Comparison of ENCODE assay signal across 26 mouse cellular contexts in the genomic region with DNA sequence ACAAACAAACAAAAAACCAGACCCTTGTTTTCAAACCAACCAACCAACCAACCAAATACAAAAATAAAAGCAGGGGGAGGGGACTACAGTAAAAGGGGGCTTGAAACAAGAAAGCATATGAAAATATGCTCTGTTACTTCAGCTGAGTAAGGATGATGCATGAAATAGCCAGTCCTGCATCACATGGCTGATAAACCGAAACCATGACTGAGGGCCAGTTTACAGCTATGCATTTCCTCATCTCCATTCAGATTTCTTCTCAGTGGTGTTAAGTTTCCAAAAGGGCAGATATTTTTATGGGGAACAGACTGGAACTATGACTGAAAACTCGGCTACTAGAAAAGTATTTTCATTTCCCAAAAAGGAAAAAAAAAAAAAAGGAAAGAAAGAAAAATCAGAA. TPM values are rescaled to one million over a fixed set of nuclear protein-coding genes. Genes with fewer than 3 reads are reported as not detected.
DNase-seq lines count a peak whose midpoint lies in the region; ATAC-seq lines count a peak whose summit lies in the region.
"Had no signal": no experiment of that assay in that cellular context is flagged by ENCODE, and none has a peak within 500 bp of the region (broad histone marks: within the 10 kb centered on the region; RNA-seq: fewer than 3 reads in every experiment).

No protein-coding gene starts in this region.

- no peak overlapping the region for H3K9ac ChIP-seq in midbrain, embryonic 11.5 days (ENCODE audit: low read length)
- no peak overlapping the region for H3K9ac ChIP-seq in midbrain, embryonic 15.5 days

- no peak overlapping the region for H3K27ac ChIP-seq in midbrain, embryonic 11.5 days (ENCODE audit: low read depth, low read length)
- H3K27ac ChIP-seq in midbrain, embryonic 15.5 days = no peak overlapping the region

- DNase-seq in heart, adult 11 months = peak; percentile 4
- DNase-seq in heart, postnatal 36 days = no peak
- peak; percentile 53 for DNase-seq in midbrain, embryonic 11.5 days (ENCODE audit: low spot score, missing footprints)
- DNase-seq in NIH3T3 (ENCODE audit: low read depth) = peak; percentile 69
- no peak for DNase-seq in frontal cortex, postnatal 36 days (ENCODE audit: low spot score in 2 of 2)
- DNase-seq: adrenal gland, adult 2 months; adrenal gland, adult 8-10 months; adrenal gland, postnatal 10 days; adrenal gland, postnatal 14 days; adrenal gland, postnatal 25 days; adrenal gland, postnatal 36 days; B cell, adult 2 months; cerebellum, adult 11 months; cerebellum, adult 11-12 months; cerebellum, adult 18-20 months; cerebellum, adult 2 months had no signal

- H3K4me1 ChIP-seq in midbrain, embryonic 11.5 days (ENCODE audit: control insufficient read depth, insufficient read depth, low read length) = no peaks in the 10 kb centered on the region
- H3K4me1 ChIP-seq in midbrain, embryonic 15.5 days = no peaks in the 10 kb centered on the region

- no peak overlapping the region for H3K4me2 ChIP-seq in midbrain, embryonic 11.5 days
- H3K4me2 ChIP-seq in midbrain, embryonic 15.5 days = no peak overlapping the region

- no peaks in the 10 kb centered on the region for H3K27me3 ChIP-seq in midbrain, embryonic 11.5 days (ENCODE audit: control insufficient read depth, insufficient read depth, low read length)
- H3K27me3 ChIP-seq in midbrain, embryonic 15.5 days (replicated peaks) = no peaks in the 10 kb centered on the region
- H3K27me3 ChIP-seq: CH12.LX, Patski had no signal

- no peak for ATAC-seq in midbrain, embryonic 11.5 days (ENCODE audit: low FRiP score)
- ATAC-seq in midbrain, embryonic 15.5 days (replicated peaks) = no peak
- ATAC-seq: activated CD4-positive, CD25-positive, alpha-beta regulatory T cell, adult 4 months; CD4-positive, CD25-positive, alpha-beta regulatory T cell, adult 4 months; Patski had no signal

- intact Hi-C loops in heart, postnatal 36 days (cut with DNase I) = no loop called here

- no peaks in the 10 kb centered on the region for H3K9me3 ChIP-seq in midbrain, embryonic 11.5 days (ENCODE audit: control insufficient read depth, low read length)
- H3K9me3 ChIP-seq in midbrain, embryonic 15.5 days = no peaks in the 10 kb centered on the region
- H3K9me3 ChIP-seq: G1E had no signal

- WGBS in midbrain, embryonic 11.5 days = 79% methylated on average over 2 of the region's 2 CpGs
- 82% methylated on average over 2 of the region's 2 CpGs for WGBS in midbrain, embryonic 15.5 days

- no peaks in the 10 kb centered on the region for H3K36me3 ChIP-seq in midbrain, embryonic 11.5 days (ENCODE audit: control insufficient read depth, insufficient read depth, low read length)
- peaks cover 11% of the 10 kb centered on the region; the same call in 1 of the 2 replicates for H3K36me3 ChIP-seq in midbrain, embryonic 15.5 days (replicated peaks)

- H3K4me3 ChIP-seq in midbrain, embryonic 11.5 days (ENCODE audit: low read depth, low read length) = no peak overlapping the region
- H3K4me3 ChIP-seq in midbrain, embryonic 15.5 days = no peak overlapping the region

RNA-seq across cellular contexts. Expression of a gene that starts 39.8 kb away (rescaled TPM):
- under 1 TPM; 0.44 to 0.60 TPM for total RNA-seq in heart, postnatal 36 days (2021)
- polyA plus RNA-seq in midbrain, embryonic 11.5 days (2014; fragmentation: Nextera tagmentation; extraction: Ambion mirVana) = 0.06 TPM in 1 of 2 replicates, not detected in the other
- polyA plus RNA-seq in midbrain, embryonic 15.5 days (2015; fragmentation: Nextera tagmentation; extraction: Ambion mirVana) = 0.10 and 0.17 TPM in 2 replicates
- total RNA-seq: adrenal gland, adult 18-20 months; adrenal gland, adult 2 months; adrenal gland, adult 8-10 months; adrenal gland, postnatal 14 days; adrenal gland, postnatal 25 days; adrenal gland, postnatal 36 days; CH12.LX; ES-E14; MEL had no signal
- polyA plus RNA-seq: activated CD4-positive, CD25-positive, alpha-beta regulatory T cell, adult 4 months; adrenal gland, adult 2 months; brain, embryonic 14.5 days; cerebellum, adult 2 months; G1E; Patski had no signal

Comparison
In these comparisons a context has a peak if more than half of its experiments do, and no peak if none do; other contexts are left out.
1. DNase-seq: peak in heart, adult 11 months (single experiment), midbrain, embryonic 11.5 days (single experiment) and NIH3T3 (single experiment); none in heart, postnatal 36 days (0 of 2) and frontal cortex, postnatal 36 days (0 of 2).